Mouse (Mus musculus) intestine, embryonic 16.5 days (tissue): ENCODE measurements at regions not wholly inside any gene's neighbourhood (a gene's known extent, or its start where the extent isn't known, plus 50 kb on each side); places are given as distances from the start of the nearest gene placed in this dataset.

Source experiments
- ATAC-seq: fragments of 200-750 bp; cut with Nextera tagmentation; 2 replicates; pipeline ENCODE4 v1.8.0; 2017; ENCODE audit warnings: moderate TSS enrichment, moderate library complexity
- H3K27ac ChIP-seq: fragments of 300-500 bp; sonication (generic); 2 replicates; pipeline ENCODE4 v1.5.1; 2014; ENCODE audit warnings: mild to moderate bottlenecking, low read length
- H3K27me3 ChIP-seq: fragments of 300-500 bp; sonication (generic); replicated peaks from 2 replicates; pipeline ENCODE4 v1.6.1; 2014; ENCODE audit warnings: low read length, control low read depth, mixed read lengths; ENCODE audit not compliant: control insufficient read depth, insufficient read depth
- H3K36me3 ChIP-seq: fragments of 300-500 bp; sonication (generic); 2 replicates; pipeline ENCODE4 v1.6.1; 2014; ENCODE audit warnings: low read length, control low read depth; ENCODE audit not compliant: control insufficient read depth, insufficient read depth
- H3K4me1 ChIP-seq: fragments of 300-500 bp; sonication (generic); 2 replicates; pipeline ENCODE4 v1.6.1; 2014; ENCODE audit warnings: low read length, control low read depth, mixed read lengths; ENCODE audit not compliant: control insufficient read depth, insufficient read depth
- H3K4me2 ChIP-seq: fragments of 300-500 bp; sonication (generic); 2 replicates; pipeline ENCODE4 v1.6.1; 2014; ENCODE audit warnings: low read depth, low read length, control low read depth
- H3K4me3 ChIP-seq: fragments of 300-500 bp; sonication (generic); 2 replicates; pipeline ENCODE4 v1.5.1; 2014; ENCODE audit warnings: mild to moderate bottlenecking, low read length
- H3K9ac ChIP-seq: fragments of 300-500 bp; sonication (generic); 2 replicates; pipeline ENCODE4 v1.6.1; 2014; ENCODE audit warnings: low read depth, low read length
- H3K9me3 ChIP-seq: fragments of 300-500 bp; sonication (generic); 2 replicates; pipeline ENCODE4 v1.6.1; 2016; ENCODE audit warnings: low read length, control low read depth; ENCODE audit not compliant: control insufficient read depth
- WGBS: fragments of 180-500 bp; shearing (Covaris S2); extraction: QIAGEN DNeasy Blood & Tissue Kit; methylation state at CpG from one replicate; pipeline ENCODE4 v1.1.7; 2014; 5-methylcytosine and 5-hydroxymethylcytosine counted together

DNA sequence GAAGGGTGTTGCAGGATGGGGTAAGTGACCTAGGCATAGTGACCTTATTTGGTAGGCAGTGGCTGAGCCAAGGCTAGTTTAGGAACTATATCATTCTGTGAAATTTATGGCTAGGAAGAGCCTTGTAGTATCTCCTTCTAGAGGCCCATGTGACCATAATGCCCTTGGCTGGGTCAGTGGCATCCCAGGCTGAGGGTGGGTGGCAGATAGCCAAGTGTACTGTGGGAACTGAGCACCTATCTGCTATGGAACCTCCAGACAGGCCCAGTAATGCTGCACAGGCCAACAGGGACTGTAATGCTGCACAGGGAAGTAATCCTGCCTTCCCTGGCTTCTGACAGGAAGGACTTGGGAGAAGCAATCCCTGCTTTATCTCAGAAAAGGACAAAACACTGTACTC, 500.6 kb upstream of the Mki67 start:
- Histone ChIP-seq H3K4me3 (no peak overlapping the region), H3K4me2 (no peak overlapping the region), H3K4me1 (peaks cover 4% of the 10 kb centered on the region), H3K9me3 (no peaks in the 10 kb centered on the region), H3K9ac (no peak overlapping the region), H3K27ac (no peak overlapping the region), H3K36me3 (no peaks in the 10 kb centered on the region), H3K27me3 (no peaks in the 10 kb centered on the region)
- no peak for ATAC-seq

- no peaks in the 10 kb centered on the region for H3K36me3 ChIP-seq
- 36% methylated on average over 14 of the region's 14 CpGs for WGBS
- no peak overlapping the region for H3K4me3 ChIP-seq
- H3K4me2 ChIP-seq, result peak overlapping the region; percentile 2; the same call in 1 of the 2 replicates
- ATAC-seq, result peak; percentile 93
- H3K27ac ChIP-seq, result peak overlapping the region; percentile 59; the same call in 1 of the 2 replicates
- no peaks in the 10 kb centered on the region for H3K27me3 ChIP-seq
- H3K9me3 ChIP-seq, result no peaks in the 10 kb centered on the region
- H3K9ac ChIP-seq, result no peak overlapping the region
- H3K4me1 ChIP-seq, result peaks cover 4% of the 10 kb centered on the region
Observed at GRCm38 (mm10) chr7:136219564-136220244, 503.5 kb upstream of the Mki67 start.

- Histone ChIP-seq H3K4me2 (peak overlapping the region; percentile 2; the same call in 1 of the 2 replicates), H3K9me3 (no peaks in the 10 kb centered on the region), H3K4me3 (no peak overlapping the region), H3K36me3 (no peaks in the 10 kb centered on the region), H3K27me3 (no peaks in the 10 kb centered on the region), H3K9ac (no peak overlapping the region), H3K4me1 (peaks cover 4% of the 10 kb centered on the region), H3K27ac (peak overlapping the region; percentile 59)
- peak; percentile 50 for ATAC-seq
- WGBS, result 58% methylated on average over 5 of the region's 5 CpGs
Observed at GRCm38 (mm10) chr7:136220245-136221167, 504.3 kb upstream of the Mki67 start.

DNA sequence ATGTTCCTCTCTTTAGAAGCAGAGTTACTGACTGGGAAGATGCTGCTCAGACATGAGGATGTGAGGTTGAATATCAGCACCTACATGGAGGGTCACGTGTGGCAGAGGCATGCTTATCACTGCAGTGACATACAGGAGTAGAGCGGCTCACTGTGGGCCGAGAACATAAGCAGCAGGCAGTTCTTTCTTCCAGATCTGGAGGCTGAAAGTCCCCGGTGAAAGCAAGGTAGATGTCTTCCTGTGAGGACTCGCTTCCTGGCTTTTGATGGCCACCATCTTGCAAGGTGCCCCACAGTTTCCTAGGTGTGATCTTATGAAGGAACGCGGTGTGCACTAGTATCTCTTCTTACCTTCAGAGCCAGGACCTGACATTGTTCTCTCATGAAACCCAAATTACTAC, 505.5 kb upstream of the Mki67 start:
- Histone ChIP-seq H3K27me3 (no peaks in the 10 kb centered on the region), H3K27ac (no peak overlapping the region), H3K9me3 (no peaks in the 10 kb centered on the region), H3K4me3 (no peak overlapping the region), H3K36me3 (no peaks in the 10 kb centered on the region), H3K4me2 (no peak overlapping the region), H3K4me1 (peaks cover 4% of the 10 kb centered on the region), H3K9ac (no peak overlapping the region)
- ATAC-seq, result no peak
- WGBS, result 91% methylated on average over 7 of the region's 7 CpGs

- Histone ChIP-seq H3K9ac (no peak overlapping the region), H3K27ac (no peak overlapping the region), H3K9me3 (no peaks in the 10 kb centered on the region), H3K4me2 (no peak overlapping the region), H3K4me3 (no peak overlapping the region), H3K36me3 (no peaks in the 10 kb centered on the region), H3K4me1 (no peaks in the 10 kb centered on the region), H3K27me3 (no peaks in the 10 kb centered on the region)
- no peak for ATAC-seq
- 66% methylated on average over 7 of the region's 7 CpGs for WGBS
Observed at GRCm38 (mm10) chr7:136226031-136226430, 509.9 kb upstream of the Mki67 start.

GRCm38 (mm10) chr7:136228331-136228730, 512.2 kb upstream of the Mki67 start:
- no peaks in the 10 kb centered on the region for H3K4me1 ChIP-seq
- no peak for ATAC-seq
- no peak overlapping the region for H3K9ac ChIP-seq
- H3K4me2 ChIP-seq, result no peak overlapping the region
- 85% methylated on average over 2 of the region's 2 CpGs for WGBS
- H3K4me3 ChIP-seq, result no peak overlapping the region
- no peaks in the 10 kb centered on the region for H3K27me3 ChIP-seq
- no peaks in the 10 kb centered on the region for H3K36me3 ChIP-seq
- H3K27ac ChIP-seq, result no peak overlapping the region
- no peaks in the 10 kb centered on the region for H3K9me3 ChIP-seq

- H3K27ac ChIP-seq, result no peak overlapping the region
- no peaks in the 10 kb centered on the region for H3K36me3 ChIP-seq
- ATAC-seq, result no peak
- no peaks in the 10 kb centered on the region for H3K4me1 ChIP-seq
- no peak overlapping the region for H3K4me3 ChIP-seq
- 67% methylated on average over 11 of the region's 11 CpGs for WGBS
- no peaks in the 10 kb centered on the region for H3K27me3 ChIP-seq
- H3K9ac ChIP-seq, result no peak overlapping the region
- H3K4me2 ChIP-seq, result no peak overlapping the region
- H3K9me3 ChIP-seq, result no peaks in the 10 kb centered on the region
Observed at GRCm38 (mm10) chr7:136229592-136229991, 513.4 kb upstream of the Mki67 start.

GRCm38 (mm10) chr7:136232177-136232576, 516.0 kb upstream of the Mki67 start:
- H3K4me1 ChIP-seq, result no peaks in the 10 kb centered on the region
- no peaks in the 10 kb centered on the region for H3K9me3 ChIP-seq
- ATAC-seq, result no peak
- H3K27ac ChIP-seq, result no peak overlapping the region
- no peak overlapping the region for H3K4me2 ChIP-seq
- H3K4me3 ChIP-seq, result no peak overlapping the region
- no peaks in the 10 kb centered on the region for H3K27me3 ChIP-seq
- H3K36me3 ChIP-seq, result no peaks in the 10 kb centered on the region
- 73% methylated on average over 4 of the region's 4 CpGs for WGBS
- no peak overlapping the region for H3K9ac ChIP-seq

DNA sequence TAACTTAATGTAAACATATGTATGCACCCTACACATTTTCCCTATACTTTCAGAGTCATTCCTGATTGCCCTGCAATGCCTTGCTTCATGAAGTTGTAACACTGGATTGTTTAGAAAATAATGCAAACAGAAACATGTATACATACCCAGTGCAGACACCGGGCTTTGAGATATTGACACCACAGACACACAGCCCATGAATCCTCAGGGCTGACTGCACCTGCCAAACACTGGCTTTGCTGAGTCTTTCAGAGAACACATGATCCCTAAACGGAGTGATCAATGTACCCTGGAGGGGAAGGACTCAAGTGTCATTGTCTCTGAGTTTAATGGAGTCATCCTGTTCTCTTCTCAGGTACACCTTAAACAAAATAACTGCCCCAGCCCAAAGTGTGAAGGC, 519.4 kb upstream of the Mki67 start:
- Histone ChIP-seq H3K36me3 (no peaks in the 10 kb centered on the region), H3K4me1 (no peaks in the 10 kb centered on the region), H3K9me3 (no peaks in the 10 kb centered on the region), H3K27me3 (no peaks in the 10 kb centered on the region), H3K9ac (no peak overlapping the region), H3K4me2 (no peak overlapping the region), H3K27ac (no peak overlapping the region), H3K4me3 (no peak overlapping the region)
- 51% methylated on average over 2 of the region's 2 CpGs for WGBS
- no peak for ATAC-seq
